Mouse (Mus musculus): ENCODE measurements around the gene Gm10277. TPM values are rescaled to one million over a fixed set of nuclear protein-coding genes. Genes with fewer than 3 reads are reported as not detected.

Gene Gm10277
- total and polyA plus RNA-seq, 3 experiments, result 0.10 TPM; not detected in 2

- peak; percentile 52 for DNase-seq (ENCODE audit: extremely low read depth)
- no peak overlapping the region for H3K9ac ChIP-seq (ENCODE audit: insufficient read depth, low read depth)
- no peak overlapping the region for H3K4me2 ChIP-seq (ENCODE audit: insufficient read depth, low read depth, poor library complexity, severe bottlenecking)
- dilution Hi-C loops (cut with MboI; ENCODE audit: extremely low pct_ligation_motif_present, extremely low pct_unique_long_range_greater_than_20kb, low sequenced_read_pairs), result no loop called here
- H3K9me3 ChIP-seq (replicated peaks; ENCODE audit: low read length), result no peaks in the 10 kb centered on the region
- H3K27me3 ChIP-seq (replicated peaks), result no peaks in the 10 kb centered on the region
- H3K27ac ChIP-seq (ENCODE audit: insufficient read depth, low read depth), result no peak overlapping the region
- TF ChIP-seq CTCF (conservative IDR thresholded peaks at IDR 0.05 in 1 of 2, IDR thresholded peaks at IDR 0.05 in 1 of 2; ENCODE audit: low read depth in 2 of 2, low read length in 2 of 2) (peak; percentile 32 to 80), NRF1 (IDR thresholded peaks at IDR 0.05; ENCODE audit: low read depth, low read length) (no peak), USF1 (IDR thresholded peaks at IDR 0.05; ENCODE audit: low read depth, low read length) (no peak), ZC3H11A (IDR thresholded peaks at IDR 0.05; ENCODE audit: low read depth, low read length) (peak; percentile 9; the same call in 1 of the 2 replicates), RAD21 (IDR thresholded peaks at IDR 0.05; ENCODE audit: low read depth, low read length) (peak; percentile 57), SMC3 (IDR thresholded peaks at IDR 0.05; ENCODE audit: low read depth, low read length) (peak; percentile 81), ELF1 (IDR thresholded peaks at IDR 0.05; ENCODE audit: low read depth, low read length) (no peak), MEF2A (IDR thresholded peaks at IDR 0.05; ENCODE audit: borderline replicate concordance, low read depth, low read length) (no peak)
- no peaks in the 10 kb centered on the region for H3K79me2 ChIP-seq (replicated peaks; ENCODE audit: control insufficient read depth, extremely low read depth, insufficient read depth, poor library complexity, severe bottlenecking)
- no peak overlapping the region for H3K4me3 ChIP-seq (replicated peaks in 1 of 3; ENCODE audit: low read depth in 2 of 3, low read length in 2 of 3, poor library complexity in 1 of 3)
- H3K4me1 ChIP-seq (ENCODE audit: control insufficient read depth in 1 of 2, insufficient read depth in 2 of 2), result 0 out of 4 replicates have a peak, but pooled peaks cover 0 to 3% of the 10 kb centered on the region in 2 experiments
- in situ Hi-C loops (cut with MboI; ENCODE audit: low pct_ligation_motif_present, low pct_unique_long_range_greater_than_20kb, low sequenced_read_pairs), result loop anchor here (5.0 kb wide), 1 partner anchor 213 kb away; no protein-coding TSS in a partner anchor
- H3K36me3 ChIP-seq (replicated peaks in 1 of 2; ENCODE audit: control insufficient read depth in 1 of 2, insufficient read depth in 1 of 2, low read length in 1 of 2), result no peaks in the 10 kb centered on the region
Observed at GRCm38 (mm10) chr11:77743966-77744365, 43.6 kb downstream of the Gm10277 start.

DNA sequence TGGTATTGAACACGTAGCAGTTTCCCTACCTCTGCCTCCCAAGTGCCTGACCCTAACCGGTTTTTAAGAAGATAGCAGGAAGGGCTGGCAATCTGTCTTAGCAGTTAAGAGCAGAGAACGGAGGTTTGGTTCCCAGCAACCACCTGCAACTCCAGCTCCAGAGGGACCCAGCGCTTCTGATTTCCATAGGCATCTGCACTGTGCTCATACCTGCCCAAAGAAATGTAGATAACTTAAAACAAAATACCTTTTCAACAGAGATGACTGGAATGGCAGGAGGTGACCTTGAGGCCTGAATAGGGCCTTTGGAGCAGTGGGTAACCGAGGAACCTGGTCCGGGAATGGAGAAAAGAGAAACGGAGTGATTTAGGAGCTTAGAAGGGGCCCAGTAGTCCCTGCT lies 49.0 kb downstream of the Gm10277 start:
- Histone ChIP-seq H3K9me3 (replicated peaks; ENCODE audit: low read length) (no peaks in the 10 kb centered on the region), H3K4me1 (ENCODE audit: control insufficient read depth in 1 of 2, insufficient read depth in 2 of 2) (peaks cover 4 to 10% of the 10 kb centered on the region in 2 experiments; a peak in 3 of 4 replicates), H3K4me3 (replicated peaks in 1 of 3; ENCODE audit: low read depth in 2 of 3, low read length in 2 of 3, poor library complexity in 1 of 3) (no peak overlapping the region), H3K36me3 (replicated peaks in 1 of 2; ENCODE audit: control insufficient read depth in 1 of 2, insufficient read depth in 1 of 2, low read length in 1 of 2) (no peaks in the 10 kb centered on the region), H3K27me3 (replicated peaks) (no peaks in the 10 kb centered on the region), H3K79me2 (replicated peaks; ENCODE audit: control insufficient read depth, extremely low read depth, insufficient read depth, poor library complexity, severe bottlenecking) (no peaks in the 10 kb centered on the region), H3K27ac (ENCODE audit: insufficient read depth, low read depth) (no peak overlapping the region), H3K9ac (ENCODE audit: insufficient read depth, low read depth) (no peak overlapping the region), H3K4me2 (ENCODE audit: insufficient read depth, low read depth, poor library complexity, severe bottlenecking) (no peak overlapping the region)
- dilution Hi-C loops (cut with MboI; ENCODE audit: extremely low pct_ligation_motif_present, extremely low pct_unique_long_range_greater_than_20kb, low sequenced_read_pairs) (no loop called here), in situ Hi-C loops (cut with MboI; ENCODE audit: low pct_ligation_motif_present, low pct_unique_long_range_greater_than_20kb, low sequenced_read_pairs) (no loop called here)
- TF ChIP-seq ZC3H11A (IDR thresholded peaks at IDR 0.05; ENCODE audit: low read depth, low read length), result no peak
- TF ChIP-seq NELFE (IDR thresholded peaks at IDR 0.05; ENCODE audit: low read depth, low read length), result no peak
- no peak for DNase-seq (ENCODE audit: extremely low read depth)

GRCm38 (mm10) chr11:77737289-77737688 lies 50.3 kb downstream of the Gm10277 start:
- TF ChIP-seq MAFK (IDR thresholded peaks at IDR 0.05; ENCODE audit: insufficient replicate concordance, low read length), result no peak
- 0 out of 2 replicates have a peak, but pooled peaks have one; percentile 31 for TF ChIP-seq NRF1 (IDR thresholded peaks at IDR 0.05; ENCODE audit: low read depth, low read length)
- TF ChIP-seq EP300 (IDR thresholded peaks at IDR 0.05; ENCODE audit: low read length), result no peak
- TF ChIP-seq SMC3 (IDR thresholded peaks at IDR 0.05; ENCODE audit: low read depth, low read length), result peak; percentile 92
- peak; percentile 47 for TF ChIP-seq RAD21 (IDR thresholded peaks at IDR 0.05; ENCODE audit: low read depth, low read length)
- TF ChIP-seq CTCF (conservative IDR thresholded peaks at IDR 0.05 in 1 of 2, IDR thresholded peaks at IDR 0.05 in 1 of 2; ENCODE audit: low read depth in 2 of 2, low read length in 2 of 2), result peak; percentile 92 to 95
- TF ChIP-seq ZC3H11A (IDR thresholded peaks at IDR 0.05; ENCODE audit: low read depth, low read length), result peak; percentile 37; the same call in 1 of the 2 replicates
- in situ Hi-C loops (cut with MboI; ENCODE audit: low pct_ligation_motif_present, low pct_unique_long_range_greater_than_20kb, low sequenced_read_pairs), result no loop called here
- H3K9ac ChIP-seq (ENCODE audit: insufficient read depth, low read depth), result no peak overlapping the region
- H3K4me2 ChIP-seq (ENCODE audit: insufficient read depth, low read depth, poor library complexity, severe bottlenecking), result no peak overlapping the region
- no peak overlapping the region for H3K27ac ChIP-seq (ENCODE audit: insufficient read depth, low read depth)
- no peaks in the 10 kb centered on the region for H3K36me3 ChIP-seq (replicated peaks in 1 of 2; ENCODE audit: control insufficient read depth in 1 of 2, insufficient read depth in 1 of 2, low read length in 1 of 2)
- no peaks in the 10 kb centered on the region for H3K9me3 ChIP-seq (replicated peaks; ENCODE audit: low read length)
- no peak overlapping the region for H3K4me3 ChIP-seq (replicated peaks in 1 of 3; ENCODE audit: low read depth in 2 of 3, low read length in 2 of 3, poor library complexity in 1 of 3)
- no peaks in the 10 kb centered on the region for H3K27me3 ChIP-seq (replicated peaks)
- H3K4me1 ChIP-seq (ENCODE audit: control insufficient read depth in 1 of 2, insufficient read depth in 2 of 2), result peaks cover 4 to 10% of the 10 kb centered on the region in 2 experiments; a peak in 3 of 4 replicates
- H3K79me2 ChIP-seq (replicated peaks; ENCODE audit: control insufficient read depth, extremely low read depth, insufficient read depth, poor library complexity, severe bottlenecking), result no peaks in the 10 kb centered on the region
- dilution Hi-C loops (cut with MboI; ENCODE audit: extremely low pct_ligation_motif_present, extremely low pct_unique_long_range_greater_than_20kb, low sequenced_read_pairs), result no loop called here
- peak; percentile 64 for DNase-seq (ENCODE audit: extremely low read depth)

Other genes starting within 250 kb of the Gm10277 start
- 8.9 and 10.9 TPM in 2 replicates for gene Taok1, start 179.9 kb downstream of the Gm10277 start, total RNA-seq (2012; rRNA removed)
- 13.7 and 15.7 TPM in 2 replicates for gene Taok1, start 179.9 kb downstream of the Gm10277 start, total RNA-seq (2014; rRNA removed)
- gene Taok1, start 179.9 kb downstream of the Gm10277 start, polyA plus RNA-seq (2012; ENCODE audit: insufficient read length, low read depth), result 9.7 and 11.6 TPM in 2 replicates
- gene Nufip2, start 101.6 kb downstream of the Gm10277 start, total RNA-seq (2012; rRNA removed), result 29.6 and 48.6 TPM in 2 replicates
- gene Nufip2, start 101.6 kb downstream of the Gm10277 start, total RNA-seq (2014; rRNA removed), result 53.6 and 55.6 TPM in 2 replicates
- 38.8 and 41.2 TPM in 2 replicates for gene Nufip2, start 101.6 kb downstream of the Gm10277 start, polyA plus RNA-seq (2012; ENCODE audit: insufficient read length, low read depth)
- gene Cryba1, start 62.5 kb downstream of the Gm10277 start, total RNA-seq (2012; rRNA removed), result not detected in 2 replicates
- not detected in 2 replicates for gene Cryba1, start 62.5 kb downstream of the Gm10277 start, total RNA-seq (2014; rRNA removed)
- gene Cryba1, start 62.5 kb downstream of the Gm10277 start, polyA plus RNA-seq (2012; ENCODE audit: insufficient read length, low read depth), result not detected in 2 replicates
- gene Myo18a, start 24.5 kb downstream of the Gm10277 start, total RNA-seq (2012; rRNA removed), result 15.4 and 16.8 TPM in 2 replicates
- gene Myo18a, start 24.5 kb downstream of the Gm10277 start, total RNA-seq (2014; rRNA removed), result 5.2 and 6.3 TPM in 2 replicates
- gene Myo18a, start 24.5 kb downstream of the Gm10277 start, polyA plus RNA-seq (2012; ENCODE audit: insufficient read length, low read depth), result 24.8 and 29.5 TPM in 2 replicates
- gene Pipox, start 106.3 kb upstream of the Gm10277 start, total RNA-seq (2012; rRNA removed), result 0.13 TPM in 1 of 2 replicates, not detected in the other
- gene Pipox, start 106.3 kb upstream of the Gm10277 start, total RNA-seq (2014; rRNA removed), result 0.15 and 0.21 TPM in 2 replicates
- 0.36 and 0.37 TPM in 2 replicates for gene Pipox, start 106.3 kb upstream of the Gm10277 start, polyA plus RNA-seq (2012; ENCODE audit: insufficient read length, low read depth)
- 0.04 TPM in 1 of 2 replicates, not detected in the other for gene Sez6, start 143.1 kb upstream of the Gm10277 start, total RNA-seq (2012; rRNA removed)
- not detected in 2 replicates for gene Sez6, start 143.1 kb upstream of the Gm10277 start, total RNA-seq (2014; rRNA removed)
- 0.45 TPM in 1 of 2 replicates, not detected in the other for gene Sez6, start 143.1 kb upstream of the Gm10277 start, polyA plus RNA-seq (2012; ENCODE audit: insufficient read length, low read depth)
- gene Phf12, start 195.0 kb upstream of the Gm10277 start, total RNA-seq (2012; rRNA removed), result 28.4 and 30.5 TPM in 2 replicates
- gene Phf12, start 195.0 kb upstream of the Gm10277 start, total RNA-seq (2014; rRNA removed), result 10.7 and 12.2 TPM in 2 replicates
- gene Phf12, start 195.0 kb upstream of the Gm10277 start, polyA plus RNA-seq (2012; ENCODE audit: insufficient read length, low read depth), result 59.7 and 61.8 TPM in 2 replicates
- 37.7 and 39.0 TPM in 2 replicates for gene Dhrs13, start 244.5 kb upstream of the Gm10277 start, total RNA-seq (2012; rRNA removed)
- 33.6 and 33.7 TPM in 2 replicates for gene Dhrs13, start 244.5 kb upstream of the Gm10277 start, total RNA-seq (2014; rRNA removed)
- gene Dhrs13, start 244.5 kb upstream of the Gm10277 start, polyA plus RNA-seq (2012; ENCODE audit: insufficient read length, low read depth), result 20.9 and 21.6 TPM in 2 replicates

Measured in CH12.LX (cell line).